Mouse (Mus musculus) telencephalon, adult 2 months (tissue): ENCODE results near the gene Ammecr1.
A peak's percentile ranks its signal among the peaks of the same experiment; 100 is the strongest.

ENCODE experiments used
- DNase-seq: peaks from one replicate; pipeline ENCODE4 v3.0.0-alpha.2; 2011; ENCODE audit warnings: low read depth, low spot score

Ammecr1 gene

DNA sequence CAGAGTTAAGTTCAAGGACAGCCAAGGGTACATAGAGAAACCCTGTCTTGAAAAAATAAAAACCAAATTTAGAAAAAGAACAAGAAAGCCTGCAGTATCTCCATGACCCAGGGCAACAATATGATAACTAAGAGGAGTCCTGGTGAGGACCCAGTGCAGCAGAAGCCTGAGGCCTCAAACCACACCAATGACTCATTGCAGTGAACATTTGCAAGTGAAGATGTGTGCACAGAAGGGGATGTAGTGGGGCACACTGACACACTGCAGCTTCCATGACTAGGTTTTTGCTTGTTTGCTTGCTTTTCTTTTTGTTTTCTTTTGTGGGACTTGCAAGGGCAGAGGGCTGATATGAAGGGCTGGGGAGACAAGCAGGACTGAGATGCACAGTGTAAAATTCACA is 52.3 kb downstream of the Ammecr1 start:
- no peak for DNase-seq

- no peak for DNase-seq
Measured at GRCm38 (mm10) chrX:142903854-142904253, 62.7 kb downstream of the Ammecr1 start.

- DNase-seq, result no peak
Measured at GRCm38 (mm10) chrX:142902599-142902998, 63.9 kb downstream of the Ammecr1 start.

GRCm38 (mm10) chrX:142901915-142902314 is 64.6 kb downstream of the Ammecr1 start:
- DNase-seq, result no peak

GRCm38 (mm10) chrX:142898295-142898887 is 68.1 kb downstream of the Ammecr1 start:
- no peak for DNase-seq

GRCm38 (mm10) chrX:142897477-142898000 is 69.0 kb downstream of the Ammecr1 start:
- DNase-seq, result no peak

GRCm38 (mm10) chrX:142895316-142895715 is 71.2 kb downstream of the Ammecr1 start:
- DNase-seq, result no peak

GRCm38 (mm10) chrX:142885962-142886361 is 80.6 kb downstream of the Ammecr1 start:
- no peak for DNase-seq

DNA sequence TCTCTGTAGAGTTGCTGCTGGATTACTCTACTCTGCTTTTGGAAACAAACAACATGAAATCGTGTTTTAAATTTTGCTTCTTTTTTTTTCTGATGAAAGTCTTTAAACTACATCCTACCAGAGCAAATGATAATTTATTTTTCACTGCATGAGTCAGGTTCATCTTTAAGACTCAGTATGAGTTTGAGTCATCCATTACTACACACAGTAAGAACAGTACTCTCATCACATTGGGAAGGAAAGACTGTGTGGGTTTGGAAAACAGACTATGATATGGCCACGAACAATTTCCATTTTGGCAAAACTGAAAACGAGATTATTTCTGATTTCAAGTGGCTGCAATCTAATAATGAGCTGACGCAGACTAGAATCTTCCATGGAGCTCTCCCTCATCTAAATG is 82.9 kb downstream of the Ammecr1 start:
- peak; percentile 17 for DNase-seq

GRCm38 (mm10) chrX:142882255-142882654 is 84.3 kb downstream of the Ammecr1 start:
- DNase-seq, result no peak

DNA sequence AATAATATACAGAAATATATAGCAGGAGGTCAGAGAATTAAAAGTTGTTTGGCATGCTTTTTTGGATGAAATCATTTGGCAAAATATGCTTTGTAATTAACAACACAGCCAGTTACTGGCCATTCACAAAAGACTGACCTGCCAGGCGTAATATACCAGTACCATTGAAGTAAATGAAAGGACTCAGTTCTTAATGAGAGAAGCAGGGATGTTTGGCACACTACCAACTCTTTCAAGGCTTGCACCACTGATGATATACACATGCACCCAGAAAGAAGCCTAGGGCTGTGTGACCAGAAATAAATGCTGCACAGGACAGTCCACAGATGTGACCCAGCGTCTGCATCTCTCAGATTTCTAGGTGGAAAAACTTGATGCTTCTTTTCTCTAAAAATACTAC is 96.7 kb downstream of the Ammecr1 start:
- no peak for DNase-seq

DNA sequence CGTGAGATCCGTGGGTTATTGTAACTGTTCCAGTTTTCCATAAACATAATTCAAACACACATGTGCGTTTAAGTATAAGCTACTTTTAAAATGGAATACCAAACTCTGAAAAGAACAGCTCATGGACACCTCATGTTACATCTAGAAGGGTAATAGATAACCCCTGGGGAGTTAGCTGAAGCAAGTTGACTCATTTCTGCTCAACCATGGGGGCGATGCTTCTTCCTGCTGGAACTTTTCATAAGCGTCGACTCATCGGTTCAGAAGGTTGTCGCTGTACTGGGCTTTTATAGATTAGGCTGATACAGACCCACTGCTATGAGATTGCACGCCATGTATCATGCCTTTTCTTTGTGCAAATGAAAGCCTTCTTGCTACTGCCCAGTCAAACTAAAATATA is 118.5 kb downstream of the Ammecr1 start:
- DNase-seq, result no peak

DNA sequence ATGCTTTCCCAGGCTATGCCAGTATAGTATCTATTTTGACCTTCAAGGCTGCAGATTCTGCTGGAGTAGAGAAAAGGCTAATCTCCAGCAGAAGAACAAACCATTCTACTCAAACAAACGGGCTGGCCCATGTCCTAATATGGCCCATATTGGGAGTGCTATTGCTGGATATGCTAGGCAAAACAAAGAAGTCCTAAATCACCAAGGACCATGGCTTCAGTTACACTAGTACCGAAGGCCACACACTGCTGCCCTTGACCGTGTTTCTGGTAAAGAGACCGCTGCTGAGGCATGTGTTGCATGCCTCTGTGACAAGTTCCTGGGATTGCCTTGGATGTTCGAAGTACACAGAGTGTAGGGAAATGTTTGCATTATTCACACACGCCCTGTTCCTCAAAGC is 120.3 kb downstream of the Ammecr1 start:
- DNase-seq, result no peak

GRCm38 (mm10) chrX:142841916-142842315 is 124.6 kb downstream of the Ammecr1 start:
- no peak for DNase-seq

DNA sequence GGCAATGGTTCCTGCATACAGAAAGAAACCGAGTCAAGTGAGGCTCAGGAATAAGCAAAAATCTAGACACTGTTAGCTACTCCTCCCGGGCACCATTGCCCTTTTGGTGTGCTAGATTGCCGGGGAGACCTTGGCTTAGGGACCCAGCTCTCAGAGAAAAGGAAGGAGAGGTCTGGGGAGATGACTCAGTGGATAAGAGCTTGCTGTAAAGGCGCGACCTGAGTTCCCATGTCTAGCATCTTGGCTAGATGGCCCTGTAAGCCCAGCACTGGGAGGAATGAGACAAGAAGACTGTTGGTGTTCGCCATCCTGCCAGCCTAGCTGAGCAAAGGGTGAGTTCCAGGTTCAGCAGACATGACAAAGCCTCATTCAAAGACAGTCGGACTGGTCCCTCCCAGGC is 127.1 kb downstream of the Ammecr1 start:
- no peak for DNase-seq

- no peak for DNase-seq
Measured at GRCm38 (mm10) chrX:142838841-142839240, 127.7 kb downstream of the Ammecr1 start.

GRCm38 (mm10) chrX:142837316-142837715 is 129.2 kb downstream of the Ammecr1 start:
- no peak for DNase-seq

DNA sequence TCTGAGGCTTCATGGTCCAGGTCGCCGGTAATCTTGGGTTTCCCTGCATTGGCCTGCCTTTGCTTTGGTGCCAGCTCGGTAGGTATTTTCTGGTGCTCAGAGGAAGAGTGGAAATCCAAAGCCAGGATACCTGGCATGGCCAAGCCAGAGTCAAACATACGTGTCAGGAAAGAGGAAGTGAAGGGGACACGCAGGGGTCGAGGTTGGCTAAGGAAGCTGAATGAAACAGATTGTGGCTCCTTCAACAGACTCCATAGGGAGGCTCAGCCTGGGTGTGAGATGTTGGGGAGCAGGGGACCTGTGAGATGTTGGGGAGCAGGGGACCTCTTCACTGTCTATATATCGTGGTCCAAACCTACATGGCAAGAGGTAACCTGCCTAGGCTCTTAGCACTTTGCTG is 130.1 kb downstream of the Ammecr1 start:
- no peak for DNase-seq

- no peak for DNase-seq
Measured at GRCm38 (mm10) chrX:142834807-142835206, 131.7 kb downstream of the Ammecr1 start.

- no peak for DNase-seq
Measured at GRCm38 (mm10) chrX:142833164-142833796, 133.2 kb downstream of the Ammecr1 start.

GRCm38 (mm10) chrX:142832221-142832620 is 134.3 kb downstream of the Ammecr1 start:
- no peak for DNase-seq

GRCm38 (mm10) chrX:142830572-142830971 is 136.0 kb downstream of the Ammecr1 start:
- DNase-seq, result no peak

- DNase-seq, result no peak
Measured at GRCm38 (mm10) chrX:142829866-142830470, 136.6 kb downstream of the Ammecr1 start.
